Mouse (Mus musculus) inflammation-experienced regulatory T-cells, adult 6 months (primary cell): ENCODE measurements around the gene Zfp114. TPM values are rescaled to one million over a fixed set of nuclear protein-coding genes. Genes with fewer than 3 reads are reported as not detected.
A peak's percentile ranks its signal among the peaks of the same experiment; 100 is the strongest.

Experiments
- ATAC-seq: one replicate; pipeline ENCODE4 v1.8.0; 2017
- polyA plus RNA-seq, 3 experiments: library from polyadenylated mRNA; unstranded; fragments of 100-300 nt; shearing (Covaris generic); gene quantifications; one replicate each; pipeline ENCODE4 v1.2.1; 2017

The Zfp114 gene
- polyA plus RNA-seq, result 1 to 10 TPM in 2 of 3 experiments, under 1 TPM in 1; 0.75 to 2.1 (median 1.2) TPM

GRCm38 (mm10) chr7:24174618-24175336, at the start of gene Zfp114:
Gene Zfp114 (plus strand): TSS chr7:24175060.
- peak; percentile 50 for ATAC-seq

GRCm38 (mm10) chr7:24133425-24133995, 41.4 kb upstream of the Zfp114 start:
- ATAC-seq, result no peak

DNA sequence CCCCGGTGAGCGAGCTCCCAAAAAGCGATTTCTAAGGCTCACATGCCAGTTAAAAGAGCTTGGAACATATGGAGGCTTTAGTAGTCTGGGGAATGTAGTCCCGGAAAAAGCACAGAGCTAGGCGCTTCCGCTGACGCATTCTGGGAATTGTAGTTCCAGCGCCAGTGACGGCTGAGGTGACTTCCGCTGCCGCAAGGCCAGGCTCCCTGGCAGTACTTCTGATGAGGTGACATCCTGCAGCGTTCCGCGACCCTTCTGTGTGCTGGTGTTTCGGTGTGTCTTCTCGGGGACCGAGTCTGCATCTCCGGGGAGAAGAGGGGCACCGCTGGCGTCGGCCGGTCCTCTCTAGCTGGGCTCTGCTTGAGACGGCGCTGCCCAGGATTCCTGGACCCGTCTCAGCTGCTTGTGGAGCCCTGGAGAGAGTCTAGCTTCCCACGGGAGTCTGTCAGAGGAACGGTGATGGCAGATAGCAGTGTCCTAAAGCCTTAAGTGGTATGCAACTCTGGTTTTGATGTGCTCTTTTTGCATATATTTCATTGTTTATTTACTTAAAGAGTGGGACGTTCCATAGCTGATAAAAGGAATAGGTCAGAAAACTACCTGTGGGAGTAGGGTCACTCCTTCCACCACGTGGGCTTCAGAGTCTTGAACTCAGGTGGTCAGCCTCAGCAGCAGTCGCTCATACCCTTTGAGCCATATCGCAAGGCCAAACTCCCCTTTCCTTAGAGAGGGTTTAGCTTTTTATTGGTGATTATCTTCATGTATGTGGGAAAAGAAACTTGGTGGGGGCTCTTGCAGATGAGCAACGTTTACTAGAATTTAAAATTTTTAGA, 40.6 kb upstream of the Zfp114 start, which contains the start of gene Zfp235:
TSS of gene Zfp235 (plus strand) at position 174 of the 833 bp plus-strand sequence.
- peak; percentile 99 for ATAC-seq

GRCm38 (mm10) chr7:24142566-24142965, 32.3 kb upstream of the Zfp114 start:
- no peak for ATAC-seq

GRCm38 (mm10) chr7:24153272-24153671, 21.6 kb upstream of the Zfp114 start:
- ATAC-seq, result no peak

DNA sequence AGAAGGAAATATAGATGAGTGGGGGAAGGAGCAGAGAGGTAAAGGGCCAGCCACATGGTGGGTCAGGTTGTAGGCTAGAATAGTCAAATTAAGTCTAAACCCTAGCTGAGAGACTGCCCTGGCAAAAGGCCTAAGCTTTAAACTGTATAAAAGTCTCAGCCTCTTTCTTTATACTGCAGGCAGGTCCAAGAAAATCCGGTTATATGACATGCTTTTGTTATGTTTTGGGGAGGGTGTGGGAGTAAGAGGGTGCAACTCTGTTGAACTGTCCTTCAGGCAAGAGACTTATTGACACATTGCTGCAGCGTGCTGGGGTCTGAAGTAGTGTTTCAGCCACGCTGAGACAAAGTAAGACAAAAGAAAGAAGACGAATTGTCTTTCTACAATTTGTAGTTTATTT, 2.7 kb upstream of the Zfp114 start:
- ATAC-seq, result no peak

DNA sequence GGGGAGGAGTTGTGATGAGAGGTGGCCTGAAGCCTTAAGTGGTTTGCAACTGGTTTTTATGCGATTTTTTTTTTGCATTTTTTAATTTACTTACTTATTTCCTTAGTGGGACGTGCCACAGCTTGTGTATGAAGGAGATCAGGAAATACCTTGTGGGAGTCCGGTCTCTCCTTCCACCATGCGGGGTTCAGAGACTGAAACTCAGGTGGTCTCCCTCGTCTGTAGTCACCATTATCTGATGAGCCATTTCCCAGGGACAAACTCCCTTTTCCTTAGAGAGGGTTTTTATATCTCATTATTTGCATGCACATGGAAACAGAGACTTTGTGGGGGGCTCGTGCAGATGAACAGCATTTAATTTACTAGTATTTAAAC, 464 bp downstream of the Zfp114 start:
- ATAC-seq, result no peak

DNA sequence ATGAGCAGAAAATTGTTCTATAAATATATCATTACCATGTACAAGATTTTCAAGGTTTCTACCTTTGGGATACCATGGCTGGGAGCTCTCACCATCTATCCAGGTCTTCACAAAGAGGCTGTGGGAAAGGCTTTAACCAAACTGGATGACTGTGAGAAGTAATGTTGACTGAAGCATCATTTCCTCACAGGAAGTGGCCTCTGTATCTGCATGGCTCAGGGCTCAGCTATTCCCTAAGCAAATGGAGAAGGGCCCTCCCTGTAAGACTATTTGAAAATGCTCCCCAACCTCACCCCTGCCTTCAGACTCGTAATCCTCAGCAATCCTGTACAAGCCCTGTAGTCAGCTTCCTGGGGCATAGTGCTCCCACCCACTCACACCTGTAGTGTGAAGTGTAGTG, 12.8 kb downstream of the Zfp114 start:
- no peak for ATAC-seq

DNA sequence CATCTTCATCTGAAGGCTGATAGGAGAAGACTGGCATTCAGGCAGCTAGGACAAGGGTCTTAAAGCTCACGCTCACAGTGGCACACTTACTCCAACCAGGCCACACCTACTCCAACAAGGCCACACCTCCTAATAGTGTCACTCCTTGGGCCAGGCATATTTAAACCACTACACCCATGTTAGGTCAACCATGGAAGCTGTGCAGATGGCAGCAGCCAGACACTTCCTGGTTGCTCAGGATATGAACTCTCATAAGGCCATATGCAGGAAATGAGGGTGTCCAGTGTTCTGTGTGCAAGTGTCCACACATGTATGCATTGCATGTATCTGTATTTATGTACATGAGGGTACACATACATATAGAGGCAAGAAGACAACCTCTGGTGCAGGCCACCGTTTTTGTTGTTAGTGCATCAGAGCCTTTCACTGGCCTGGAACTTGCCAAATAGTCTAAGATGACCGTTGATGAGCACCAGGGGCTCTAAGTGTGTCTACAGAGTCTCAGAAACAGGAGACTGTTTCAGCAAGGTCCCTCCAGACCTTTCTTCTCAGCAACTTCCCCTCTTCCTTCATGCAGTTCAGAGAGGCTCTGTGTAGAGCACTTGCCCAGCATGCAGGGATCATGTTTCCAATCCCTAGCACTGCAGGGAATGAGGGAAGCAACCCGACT, 14.2 kb downstream of the Zfp114 start:
- no peak for ATAC-seq

- no peak for ATAC-seq
These were observed 14.7 kb downstream of the Zfp114 start for GRCm38 (mm10) chr7:24189571-24189944.

DNA sequence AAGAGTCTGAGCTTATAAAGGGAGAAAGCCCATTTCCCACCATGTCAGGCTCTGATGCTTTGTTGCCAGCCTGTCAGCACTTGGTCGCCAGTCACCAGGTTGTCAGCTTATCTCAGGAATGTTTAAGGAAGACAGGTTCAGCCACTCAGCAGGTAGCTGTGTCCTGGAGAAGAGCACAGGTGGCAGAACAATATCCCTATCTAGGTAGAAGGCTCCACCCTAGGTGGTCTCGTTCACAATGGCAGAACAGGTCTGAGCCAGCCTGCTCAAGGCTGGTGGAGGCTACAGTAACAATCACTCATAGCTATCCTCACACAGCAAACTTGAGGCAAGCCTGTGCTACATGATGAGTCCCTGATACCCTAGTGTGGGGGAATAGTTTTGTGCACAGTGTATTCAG, 16.5 kb downstream of the Zfp114 start:
- ATAC-seq, result no peak

DNA sequence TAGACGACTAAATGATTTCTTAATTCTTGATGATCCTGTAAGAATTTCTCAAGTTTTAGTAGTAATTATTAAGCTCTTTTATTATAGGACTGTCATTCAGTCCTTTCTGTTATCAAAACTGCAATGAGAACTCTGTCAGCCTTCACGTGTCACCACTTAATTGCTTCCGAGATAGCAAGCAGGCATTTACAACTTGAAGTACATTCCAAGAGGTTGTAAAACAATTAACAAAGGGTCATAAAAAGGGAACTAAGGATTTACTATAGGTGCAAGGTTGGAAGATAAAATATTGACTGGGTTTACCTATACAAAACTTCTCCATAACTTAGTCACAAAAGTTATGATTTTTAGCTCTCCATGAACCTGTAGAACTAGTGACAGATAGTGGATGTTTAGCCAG, 18.3 kb downstream of the Zfp114 start:
- ATAC-seq, result no peak

DNA sequence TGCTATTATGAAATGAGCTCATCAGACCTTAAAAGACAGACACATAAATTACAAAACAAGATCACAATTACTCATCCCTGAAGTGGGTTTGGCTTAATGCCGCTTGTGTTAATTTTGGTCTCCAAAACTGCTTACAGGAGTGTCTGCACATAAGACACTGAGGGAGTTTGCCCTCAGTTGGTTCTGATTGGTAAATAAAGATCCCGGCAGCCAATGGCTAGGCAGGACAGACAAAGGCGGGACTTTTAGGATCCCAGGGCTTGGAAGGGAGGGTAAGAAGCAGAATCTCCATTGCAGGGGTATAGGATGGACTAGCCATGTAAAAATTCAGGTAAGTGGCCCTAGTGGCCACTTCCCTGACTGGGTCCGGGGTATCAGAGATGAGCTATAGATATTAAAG, 22.1 kb downstream of the Zfp114 start:
- ATAC-seq, result no peak

DNA sequence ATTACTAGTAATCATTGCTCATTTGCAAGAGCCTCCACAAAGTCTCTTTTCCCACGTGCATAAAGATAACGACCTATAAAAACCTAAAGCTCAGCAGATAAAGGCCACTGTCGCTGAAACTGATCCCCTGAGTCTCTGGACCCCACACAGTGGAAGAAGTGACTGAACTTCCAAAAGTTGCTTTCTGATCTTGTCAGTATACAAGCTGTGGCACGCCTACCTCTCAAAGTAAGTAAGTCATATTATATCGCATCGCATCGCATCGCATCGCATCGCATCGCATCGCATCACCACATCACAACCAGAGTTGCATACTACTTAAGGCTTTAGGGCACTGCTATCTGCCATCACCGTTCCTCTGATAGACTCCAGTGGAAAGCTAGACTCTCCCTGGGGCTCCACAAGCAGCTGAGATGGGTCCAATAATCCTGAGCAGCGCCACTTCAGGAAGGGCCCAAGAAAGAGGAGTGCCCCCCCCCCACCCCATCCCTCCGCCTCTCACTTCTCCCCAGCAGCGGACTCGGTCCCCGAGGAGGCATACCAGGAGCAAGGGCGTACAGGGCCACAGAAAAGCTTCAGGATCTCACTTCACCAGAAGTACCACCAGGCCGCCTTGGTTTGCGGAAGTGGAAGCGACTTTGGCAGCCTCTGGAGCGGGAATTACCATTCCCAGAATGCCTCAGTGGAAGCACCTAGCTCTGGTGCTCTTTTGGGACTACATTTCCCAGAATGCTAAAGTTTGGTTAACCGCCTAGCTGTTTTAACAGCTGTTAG, 32.8 kb downstream of the Zfp114 start:
- no peak for ATAC-seq

DNA sequence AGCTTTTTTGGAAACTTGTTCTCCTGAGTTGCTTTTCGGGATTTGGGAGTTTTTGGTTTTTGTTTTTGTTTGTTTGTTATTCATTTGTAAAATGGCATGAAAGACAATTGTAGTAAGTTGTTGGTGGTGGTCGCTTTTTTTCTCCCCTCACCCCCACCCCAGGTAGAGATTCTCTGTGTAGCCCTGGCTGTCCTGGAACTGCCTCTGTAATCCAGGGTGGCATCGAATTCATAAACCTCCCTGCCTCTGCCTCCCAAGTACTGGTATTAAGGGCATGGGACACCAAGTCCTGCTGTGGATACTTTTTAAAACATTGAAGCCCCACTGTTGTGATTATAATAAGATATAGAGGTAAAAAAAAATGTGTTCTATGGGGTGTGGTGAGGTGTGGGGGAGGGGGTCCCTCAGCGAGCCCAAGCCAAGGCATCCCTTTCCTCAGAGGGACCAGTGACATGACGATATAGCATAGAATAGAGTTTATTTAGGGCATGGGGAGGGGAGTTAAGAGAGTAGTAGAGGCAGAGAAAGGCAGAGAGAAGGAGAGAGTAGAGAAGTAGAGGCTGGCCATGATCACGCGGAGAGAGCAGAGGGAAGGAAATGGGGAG, 33.5 kb downstream of the Zfp114 start:
- no peak for ATAC-seq

- no peak for ATAC-seq
These were observed 35.4 kb downstream of the Zfp114 start for GRCm38 (mm10) chr7:24210296-24210695.

DNA sequence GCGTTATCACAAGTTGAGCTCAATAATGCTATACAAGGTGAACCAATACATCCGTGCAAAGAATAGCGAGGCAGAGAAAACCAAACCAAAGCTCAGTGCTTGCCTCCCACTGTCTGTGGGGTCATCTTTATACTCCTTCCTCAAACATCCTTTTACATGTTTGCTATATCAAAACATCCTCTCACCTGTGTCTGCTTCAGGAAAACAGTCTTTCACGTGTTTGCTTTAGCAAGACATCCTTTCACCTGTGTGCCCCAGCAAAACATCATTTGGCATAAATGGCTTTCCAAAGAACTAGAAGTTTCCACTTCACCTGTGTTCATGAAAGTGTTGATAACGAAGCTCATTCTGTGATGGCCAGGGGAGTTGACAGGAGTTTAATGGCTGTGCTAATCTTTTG, 36.5 kb downstream of the Zfp114 start, which contains the start of gene Zfp111:
TSS of gene Zfp111 (minus strand) at position 101 of the 400 bp plus-strand sequence.
- no peak for ATAC-seq
